Mouse (Mus musculus): ENCODE results near the gene Dnah8. TPM values are rescaled to one million over a fixed set of nuclear protein-coding genes. Genes with fewer than 3 reads are reported as not detected.

Dnah8 gene
- polyA plus RNA-seq, 1 experiment from 2014 or later, result 0.67 TPM

DNA sequence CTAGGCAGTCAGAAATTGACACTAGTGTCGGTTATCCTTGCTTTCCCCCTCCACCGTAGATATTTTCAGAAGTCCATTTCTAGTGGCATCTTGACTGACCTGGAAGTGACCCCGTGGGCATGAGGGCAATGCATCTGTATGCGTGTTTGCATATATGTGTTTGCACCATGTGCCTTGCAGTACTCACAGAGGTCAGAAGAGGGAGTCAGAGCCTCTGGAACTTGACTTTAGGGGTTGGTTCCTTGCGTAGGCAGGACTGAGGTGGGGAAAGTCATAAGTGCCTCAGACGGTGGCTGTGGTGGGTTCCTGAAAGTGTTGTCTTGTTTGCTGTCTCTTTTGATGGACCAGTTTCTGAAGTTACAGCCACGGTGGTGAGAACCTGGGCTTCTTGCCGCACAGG is 110.6 kb downstream of the Dnah8 start:
- Histone ChIP-seq H3K9me3 (ENCODE audit: control insufficient read depth, low read length) (no peaks in the 10 kb centered on the region), H3K4me1 (ENCODE audit: control insufficient read depth, insufficient read depth, low read length) (no peaks in the 10 kb centered on the region)
- 90% methylated on average over 8 of the region's 8 CpGs for WGBS

DNA sequence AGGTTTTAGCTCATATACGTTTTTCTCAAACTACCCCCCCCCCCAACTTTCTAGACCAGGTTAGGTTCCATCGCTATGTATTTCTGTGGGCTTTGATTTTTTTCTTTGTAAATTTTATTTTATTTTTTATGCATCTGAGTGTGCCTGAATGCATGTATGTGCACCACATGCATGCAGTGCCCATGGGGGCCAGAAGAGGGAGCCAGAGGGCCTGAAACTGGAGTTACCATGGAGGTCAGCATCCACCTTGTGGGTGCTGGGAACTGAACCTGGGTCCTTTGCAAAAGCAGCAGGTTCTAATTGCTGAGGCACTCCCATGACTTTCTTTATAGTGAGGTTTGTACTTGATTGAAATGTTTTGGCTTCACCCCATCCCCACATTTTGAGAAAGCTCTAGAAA is 111.3 kb downstream of the Dnah8 start:
- Histone ChIP-seq H3K4me2 (ENCODE audit: low read depth, severe bottlenecking) (no peak overlapping the region), H3K9me3 (ENCODE audit: control insufficient read depth, low read length) (no peaks in the 10 kb centered on the region), H3K9ac (ENCODE audit: low read length) (no peak overlapping the region), H3K4me1 (ENCODE audit: control insufficient read depth, insufficient read depth, low read length) (no peaks in the 10 kb centered on the region), H3K36me3 (ENCODE audit: control insufficient read depth, insufficient read depth, low read length) (no peaks in the 10 kb centered on the region), H3K4me3 (ENCODE audit: low read depth, low read length) (no peak overlapping the region), H3K27ac (replicated peaks; ENCODE audit: low read depth, low read length) (no peak overlapping the region), H3K27me3 (ENCODE audit: control insufficient read depth, insufficient read depth, low read length) (no peaks in the 10 kb centered on the region)
- no peak for DNase-seq (ENCODE audit: low spot score)
- WGBS, result 92% methylated on average over 2 of the region's 2 CpGs
- no peak for ATAC-seq (ENCODE audit: insufficient number of reproducible peaks, low FRiP score, low TSS enrichment, low read depth)

More for the DNA sequence above, 110.6 kb downstream of the Dnah8 start:
- Histone ChIP-seq H3K27me3 (ENCODE audit: control insufficient read depth, insufficient read depth, low read length) (no peaks in the 10 kb centered on the region), H3K9ac (ENCODE audit: low read length) (no peak overlapping the region), H3K27ac (replicated peaks; ENCODE audit: low read depth, low read length) (no peak overlapping the region), H3K4me2 (ENCODE audit: low read depth, severe bottlenecking) (no peak overlapping the region), H3K4me3 (ENCODE audit: low read depth, low read length) (no peak overlapping the region), H3K36me3 (ENCODE audit: control insufficient read depth, insufficient read depth, low read length) (no peaks in the 10 kb centered on the region)
- no peak for ATAC-seq (ENCODE audit: insufficient number of reproducible peaks, low FRiP score, low TSS enrichment, low read depth)
- DNase-seq (ENCODE audit: low spot score), result no peak

DNA sequence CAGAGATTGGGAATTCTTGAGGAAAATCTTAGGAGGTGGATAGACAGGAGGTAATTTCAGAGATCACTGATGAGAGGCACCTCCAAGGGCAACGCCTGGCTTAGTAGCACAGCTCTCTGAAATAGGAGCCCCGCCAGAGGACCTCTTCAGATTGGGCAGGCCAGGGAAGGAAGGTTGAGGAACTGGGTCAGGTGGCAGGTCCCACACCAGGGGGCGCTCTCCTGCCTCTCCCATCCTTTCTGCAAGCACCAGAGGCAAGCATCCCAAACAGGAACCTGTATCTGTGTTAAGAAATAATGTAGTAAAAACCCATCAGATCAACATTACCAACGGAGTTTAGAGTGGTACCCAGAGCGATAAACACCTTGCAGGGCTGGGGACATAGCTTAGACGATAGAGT is 113.6 kb downstream of the Dnah8 start:
- DNase-seq (ENCODE audit: low spot score) (peak; percentile 66), ATAC-seq (ENCODE audit: insufficient number of reproducible peaks, low FRiP score, low TSS enrichment, low read depth) (no peak)
- Histone ChIP-seq H3K4me3 (ENCODE audit: low read depth, low read length) (no peak overlapping the region), H3K9me3 (ENCODE audit: control insufficient read depth, low read length) (no peaks in the 10 kb centered on the region), H3K9ac (ENCODE audit: low read length) (no peak overlapping the region), H3K27me3 (ENCODE audit: control insufficient read depth, insufficient read depth, low read length) (no peaks in the 10 kb centered on the region), H3K36me3 (ENCODE audit: control insufficient read depth, insufficient read depth, low read length) (no peaks in the 10 kb centered on the region), H3K4me2 (ENCODE audit: low read depth, severe bottlenecking) (no peak overlapping the region), H3K27ac (replicated peaks; ENCODE audit: low read depth, low read length) (no peak overlapping the region), H3K4me1 (ENCODE audit: control insufficient read depth, insufficient read depth, low read length) (no peaks in the 10 kb centered on the region)
- whole genome bisulfite sequencing, result 40% methylated on average over 6 of the region's 6 CpGs

DNA sequence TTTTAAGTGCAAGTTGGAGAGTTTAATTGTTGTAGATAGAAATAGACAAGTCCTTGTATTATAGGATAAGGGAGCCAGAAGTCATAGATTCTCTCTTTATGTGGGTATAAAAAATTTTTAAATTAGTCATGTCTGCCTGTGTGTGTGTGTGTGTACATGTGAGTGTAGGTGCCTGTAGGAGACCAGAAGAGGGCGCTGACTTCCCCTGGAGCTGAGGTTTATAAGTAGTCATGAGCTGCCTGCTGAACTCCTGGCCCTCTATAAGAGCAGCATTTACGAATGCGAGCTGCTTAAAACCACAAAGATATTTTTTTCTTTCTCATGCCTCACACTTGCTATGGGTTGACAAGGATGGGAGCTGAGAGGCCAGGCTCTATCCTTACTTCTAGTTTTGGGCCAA is 115.6 kb downstream of the Dnah8 start:
- Histone ChIP-seq H3K27me3 (ENCODE audit: control insufficient read depth, insufficient read depth, low read length) (no peaks in the 10 kb centered on the region), H3K9me3 (ENCODE audit: control insufficient read depth, low read length) (no peaks in the 10 kb centered on the region), H3K4me3 (ENCODE audit: low read depth, low read length) (no peak overlapping the region), H3K36me3 (ENCODE audit: control insufficient read depth, insufficient read depth, low read length) (no peaks in the 10 kb centered on the region), H3K4me2 (ENCODE audit: low read depth, severe bottlenecking) (no peak overlapping the region), H3K27ac (replicated peaks; ENCODE audit: low read depth, low read length) (no peak overlapping the region), H3K9ac (ENCODE audit: low read length) (no peak overlapping the region), H3K4me1 (ENCODE audit: control insufficient read depth, insufficient read depth, low read length) (no peaks in the 10 kb centered on the region)
- ATAC-seq (ENCODE audit: insufficient number of reproducible peaks, low FRiP score, low TSS enrichment, low read depth), result no peak
- DNase-seq (ENCODE audit: low spot score), result no peak
- 85% methylated on average over 3 of the region's 3 CpGs for WGBS

DNA sequence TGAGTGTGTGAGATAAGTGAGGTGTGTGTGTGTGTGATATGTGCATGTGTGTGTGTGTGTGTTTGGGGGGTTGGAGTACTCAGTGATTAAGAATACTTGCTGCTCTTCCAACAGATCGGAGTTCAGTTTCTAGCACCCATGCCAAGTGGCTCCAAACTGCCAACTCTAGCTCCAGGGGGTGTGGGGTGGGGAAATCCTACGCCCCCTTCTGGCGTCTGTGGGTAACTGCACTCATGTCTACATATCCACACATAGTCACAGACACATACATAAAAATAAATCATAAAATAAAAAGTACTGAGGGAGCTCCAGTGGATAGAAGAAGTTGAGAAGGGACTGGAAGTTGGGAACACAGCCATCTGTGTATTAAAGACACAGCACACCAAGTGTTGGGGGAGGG is 119.8 kb downstream of the Dnah8 start:
- ATAC-seq (ENCODE audit: insufficient number of reproducible peaks, low FRiP score, low TSS enrichment, low read depth) (no peak), DNase-seq (ENCODE audit: low spot score) (no peak)
- WGBS, result 87% methylated on average over 3 of the region's 3 CpGs
- no peak overlapping the region for H3K27ac ChIP-seq (replicated peaks; ENCODE audit: low read depth, low read length)
- H3K9me3 ChIP-seq (ENCODE audit: control insufficient read depth, low read length), result no peaks in the 10 kb centered on the region
- no peaks in the 10 kb centered on the region for H3K36me3 ChIP-seq (ENCODE audit: control insufficient read depth, insufficient read depth, low read length)
- H3K4me3 ChIP-seq (ENCODE audit: low read depth, low read length), result no peak overlapping the region
- H3K4me2 ChIP-seq (ENCODE audit: low read depth, severe bottlenecking), result no peak overlapping the region
- H3K27me3 ChIP-seq (ENCODE audit: control insufficient read depth, insufficient read depth, low read length), result no peaks in the 10 kb centered on the region
- no peaks in the 10 kb centered on the region for H3K4me1 ChIP-seq (ENCODE audit: control insufficient read depth, insufficient read depth, low read length)
- H3K9ac ChIP-seq (ENCODE audit: low read length), result no peak overlapping the region

DNA sequence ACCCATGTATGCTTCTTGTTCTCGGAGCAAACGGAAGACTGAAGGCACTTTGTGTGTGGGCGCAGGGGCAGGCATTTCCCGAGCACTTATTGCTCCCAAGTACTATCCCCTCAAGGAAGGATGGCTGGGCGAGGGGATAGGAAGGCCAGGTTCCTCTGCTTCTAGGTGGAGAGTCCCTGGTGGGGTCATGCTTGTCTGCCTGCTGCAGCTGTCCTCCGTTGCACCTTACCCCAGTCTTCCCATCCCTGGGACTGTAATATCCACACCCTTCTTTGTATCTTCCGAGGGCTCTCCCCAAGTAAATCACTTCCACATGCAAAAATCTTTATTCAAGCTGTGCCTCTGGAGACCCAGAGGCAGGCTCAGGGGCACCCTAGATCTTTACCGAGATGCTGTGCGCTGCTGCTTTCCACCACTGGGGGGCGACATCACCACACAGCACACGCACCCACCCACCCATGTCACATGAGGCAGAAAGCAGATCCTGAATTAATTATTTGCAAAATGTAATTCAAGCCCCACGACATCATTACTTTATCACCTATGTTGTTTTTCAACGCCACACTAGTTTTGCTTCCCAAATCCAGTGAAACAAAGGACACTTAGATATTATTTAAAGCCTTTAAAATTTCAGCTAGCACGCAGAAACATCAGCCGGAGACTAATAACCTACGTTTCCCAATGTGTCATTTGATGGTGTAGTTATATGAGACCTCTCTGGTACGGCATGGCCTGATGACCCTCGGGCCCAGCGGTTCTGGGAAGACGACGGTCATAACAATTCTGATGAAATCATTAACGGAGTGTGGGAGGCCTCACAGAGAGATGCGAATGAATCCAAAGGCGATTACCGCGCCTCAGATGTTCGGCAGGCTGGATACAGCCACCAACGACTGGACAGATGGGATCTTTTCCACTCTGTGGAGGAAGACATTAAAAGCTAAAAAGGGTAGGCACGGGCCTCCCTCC is 122.2 kb downstream of the Dnah8 start:
- WGBS, result 59% methylated on average over 29 of the region's 29 CpGs
- no peak for ATAC-seq (ENCODE audit: insufficient number of reproducible peaks, low FRiP score, low TSS enrichment, low read depth)
- Histone ChIP-seq H3K4me3 (ENCODE audit: low read depth, low read length) (no peak overlapping the region), H3K4me1 (ENCODE audit: control insufficient read depth, insufficient read depth, low read length) (no peaks in the 10 kb centered on the region), H3K9me3 (ENCODE audit: control insufficient read depth, low read length) (no peaks in the 10 kb centered on the region), H3K36me3 (ENCODE audit: control insufficient read depth, insufficient read depth, low read length) (no peaks in the 10 kb centered on the region), H3K4me2 (ENCODE audit: low read depth, severe bottlenecking) (no peak overlapping the region), H3K9ac (ENCODE audit: low read length) (no peak overlapping the region), H3K27ac (replicated peaks; ENCODE audit: low read depth, low read length) (no peak overlapping the region), H3K27me3 (ENCODE audit: control insufficient read depth, insufficient read depth, low read length) (no peaks in the 10 kb centered on the region)
- peak; percentile 79 for DNase-seq (ENCODE audit: low spot score)

DNA sequence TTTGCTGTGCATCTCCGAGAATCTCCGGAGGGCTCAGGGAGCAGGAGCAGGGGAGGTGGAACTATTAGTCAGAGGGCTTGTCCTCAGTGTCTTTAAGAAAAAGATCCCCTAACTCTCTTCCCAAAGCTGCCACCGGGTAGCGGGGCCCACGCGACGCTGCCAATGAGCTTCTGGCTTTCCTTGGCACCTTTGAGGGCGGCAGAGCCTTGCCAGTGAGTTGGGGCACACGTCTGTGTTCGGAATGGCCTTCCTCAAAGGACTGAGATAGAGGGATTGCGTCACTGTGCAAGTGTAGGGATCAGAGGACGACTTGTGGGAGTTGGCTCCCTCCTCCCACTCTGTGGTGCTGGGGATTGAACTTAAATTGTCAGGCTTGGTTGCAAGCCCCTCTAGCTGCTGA is 125.2 kb downstream of the Dnah8 start:
- WGBS, result 85% methylated on average over 12 of the region's 12 CpGs
- no peak overlapping the region for H3K4me2 ChIP-seq (ENCODE audit: low read depth, severe bottlenecking)
- H3K27ac ChIP-seq (replicated peaks; ENCODE audit: low read depth, low read length), result no peak overlapping the region
- no peaks in the 10 kb centered on the region for H3K36me3 ChIP-seq (ENCODE audit: control insufficient read depth, insufficient read depth, low read length)
- H3K4me1 ChIP-seq (ENCODE audit: control insufficient read depth, insufficient read depth, low read length), result no peaks in the 10 kb centered on the region
- H3K27me3 ChIP-seq (ENCODE audit: control insufficient read depth, insufficient read depth, low read length), result no peaks in the 10 kb centered on the region
- no peak for DNase-seq (ENCODE audit: low spot score)
- H3K9ac ChIP-seq (ENCODE audit: low read length), result no peak overlapping the region
- no peak for ATAC-seq (ENCODE audit: insufficient number of reproducible peaks, low FRiP score, low TSS enrichment, low read depth)
- no peaks in the 10 kb centered on the region for H3K9me3 ChIP-seq (ENCODE audit: control insufficient read depth, low read length)
- H3K4me3 ChIP-seq (ENCODE audit: low read depth, low read length), result no peak overlapping the region

DNA sequence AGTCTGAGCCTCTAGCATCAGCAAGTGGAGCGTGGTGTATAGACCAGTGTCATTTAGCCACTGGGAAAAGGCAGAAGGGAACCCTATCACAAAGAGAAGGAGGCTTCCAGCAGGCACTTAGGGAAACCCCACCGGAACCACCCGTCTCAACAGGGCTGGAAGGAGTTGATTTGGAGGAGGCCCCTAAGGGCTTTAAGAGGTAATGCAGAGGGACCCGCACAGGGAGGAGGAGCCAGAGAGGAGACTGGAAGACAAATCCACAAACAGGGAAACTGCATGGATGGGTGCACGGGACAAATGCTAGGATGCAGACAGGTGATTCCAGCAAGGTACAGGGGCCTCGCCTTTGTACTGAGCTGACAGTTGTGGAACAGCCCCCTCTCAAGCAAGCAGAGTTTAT is 126.1 kb downstream of the Dnah8 start:
- ATAC-seq (ENCODE audit: insufficient number of reproducible peaks, low FRiP score, low TSS enrichment, low read depth), result no peak
- WGBS, result 56% methylated on average over 6 of the region's 6 CpGs
- Histone ChIP-seq H3K4me1 (ENCODE audit: control insufficient read depth, insufficient read depth, low read length) (no peaks in the 10 kb centered on the region), H3K4me3 (ENCODE audit: low read depth, low read length) (no peak overlapping the region), H3K9ac (ENCODE audit: low read length) (no peak overlapping the region), H3K27ac (replicated peaks; ENCODE audit: low read depth, low read length) (no peak overlapping the region), H3K27me3 (ENCODE audit: control insufficient read depth, insufficient read depth, low read length) (no peaks in the 10 kb centered on the region), H3K4me2 (ENCODE audit: low read depth, severe bottlenecking) (no peak overlapping the region), H3K9me3 (ENCODE audit: control insufficient read depth, low read length) (no peaks in the 10 kb centered on the region), H3K36me3 (ENCODE audit: control insufficient read depth, insufficient read depth, low read length) (no peaks in the 10 kb centered on the region)
- no peak for DNase-seq (ENCODE audit: low spot score)

All from limb, embryonic 11.5 days (tissue).